Mouse (Mus musculus) heart, postnatal 0 days (tissue): ENCODE results near the gene D3Ertd751e.

Source experiments
- CTCF ChIP-seq: IDR thresholded peaks from 2 replicates; pipeline ENCODE4 v1.5.1; 2016; ENCODE audit warnings: antibody characterized with exemption, control low read depth, low read depth
- EP300 ChIP-seq: IDR thresholded peaks from 2 replicates; pipeline ENCODE4 v1.6.1; 2016; ENCODE audit warnings: antibody characterized with exemption, low read depth

- TF ChIP-seq CTCF (no peak), EP300 (no peak)
These were observed 672 bp upstream of the D3Ertd751e start for GRCm38 (mm10) chr3:41741601-41742277.
